Mouse (Mus musculus) CH12.LX (cell line): ENCODE results near the gene Mat1a.

ENCODE experiments used
- CHD2 ChIP-seq: IDR thresholded peaks from 2 replicates; pipeline ENCODE4 v1.6.1; 2011; ENCODE audit warnings: low read length, improper control_type of control experiment
- CTCF ChIP-seq, 2 experiments: IDR thresholded peaks in 1 of 2; conservative IDR thresholded peaks in 1 of 2; 2 replicates each; pipeline ENCODE4 v1.5.1; 2011 to 2012; ENCODE audit warnings: low read depth in 2 of 2, low read length in 2 of 2, improper control_type of control experiment in 1 of 2, inconsistent platforms in 1 of 2, mild to moderate bottlenecking in 1 of 2, moderate library complexity in 1 of 2
- GABPA ChIP-seq: IDR thresholded peaks from 2 replicates; pipeline ENCODE4 v1.6.1; 2012; ENCODE audit warnings: low read depth, low read length, improper control_type of control experiment, inconsistent platforms; ENCODE audit not compliant: insufficient replicate concordance
- POLR2A ChIP-seq: IDR thresholded peaks from 2 replicates; pipeline ENCODE4 v1.6.1; 2011; ENCODE audit warnings: low read depth, mild to moderate bottlenecking, improper control_type of control experiment, low read length
- ZNF384 ChIP-seq: IDR thresholded peaks from 2 replicates; pipeline ENCODE4 v1.6.1; 2012; ENCODE audit warnings: low read depth, low read length, improper control_type of control experiment, inconsistent platforms

GRCm38 (mm10) chr14:41146035-41146434 is 41.2 kb downstream of the Mat1a start:
- no peak for TF ChIP-seq CHD2
- TF ChIP-seq ZNF384: no peak
- TF ChIP-seq POLR2A: no peak
- TF ChIP-seq CTCF (conservative IDR thresholded peaks at IDR 0.05 in 1 of 2, IDR thresholded peaks at IDR 0.05 in 1 of 2; ENCODE audit: low read depth in 2 of 2, low read length in 2 of 2): no peak
- TF ChIP-seq GABPA: no peak
